Mouse (Mus musculus): Measurements from ENCODE around the gene Rps15.

GRCm38 (mm10) chr10:80245600-80245999, 46.7 kb upstream of the Rps15 start:
- TF ChIP-seq CHD2 (IDR thresholded peaks at IDR 0.05; ENCODE audit: low read depth, low read length) (no peak), MAFK (IDR thresholded peaks at IDR 0.05; ENCODE audit: insufficient read depth, low read depth, low read length) (no peak), ZC3H11A (IDR thresholded peaks at IDR 0.05; ENCODE audit: borderline replicate concordance, low read depth, low read length) (peak; percentile 42; the same call in 1 of the 2 replicates), HCFC1 (IDR thresholded peaks at IDR 0.05; ENCODE audit: borderline replicate concordance, insufficient read depth, low read length) (0 out of 2 replicates have a peak, but pooled peaks have one; percentile 18), ZNF384 (IDR thresholded peaks at IDR 0.05; ENCODE audit: low read depth, low read length) (0 out of 2 replicates have a peak, but pooled peaks have one; percentile 14)
